Mouse (Mus musculus): Measurements from ENCODE around the gene Cisd1. TPM values are rescaled to one million over a fixed set of nuclear protein-coding genes. Genes with fewer than 3 reads are reported as not detected.

Gene Cisd1
- polyA plus RNA-seq, 1 experiment from 2014 or later: 129 TPM

- 9% methylated on average over 13 of the region's 13 CpGs for WGBS
- ATAC-seq (replicated peaks; ENCODE audit: low FRiP score) (no peak), DNase-seq (ENCODE audit: low spot score) (no peak)
- H3K4me2 ChIP-seq: peak overlapping the region; percentile 90
- H3K27me3 ChIP-seq (replicated peaks; ENCODE audit: control insufficient read depth, insufficient read depth, low read length): no peaks in the 10 kb centered on the region
- H3K9ac ChIP-seq (ENCODE audit: low read depth, low read length): peak overlapping the region; percentile 86
- peaks cover 3% of the 10 kb centered on the region; the same call in 1 of the 2 replicates for H3K36me3 ChIP-seq (ENCODE audit: control insufficient read depth, insufficient read depth, low read length)
- H3K9me3 ChIP-seq (ENCODE audit: control insufficient read depth, low read length): no peaks in the 10 kb centered on the region
- peak overlapping the region; percentile 83 for H3K4me3 ChIP-seq (ENCODE audit: low read depth, low read length)
- peaks cover 34% of the 10 kb centered on the region for H3K4me1 ChIP-seq (replicated peaks; ENCODE audit: control insufficient read depth, insufficient read depth, low read length)
- H3K27ac ChIP-seq (ENCODE audit: low read depth, low read length): peak overlapping the region; percentile 93
Measured at GRCm38 (mm10) chr10:71346722-71347508, 2.2 kb upstream of the Cisd1 start.

DNA sequence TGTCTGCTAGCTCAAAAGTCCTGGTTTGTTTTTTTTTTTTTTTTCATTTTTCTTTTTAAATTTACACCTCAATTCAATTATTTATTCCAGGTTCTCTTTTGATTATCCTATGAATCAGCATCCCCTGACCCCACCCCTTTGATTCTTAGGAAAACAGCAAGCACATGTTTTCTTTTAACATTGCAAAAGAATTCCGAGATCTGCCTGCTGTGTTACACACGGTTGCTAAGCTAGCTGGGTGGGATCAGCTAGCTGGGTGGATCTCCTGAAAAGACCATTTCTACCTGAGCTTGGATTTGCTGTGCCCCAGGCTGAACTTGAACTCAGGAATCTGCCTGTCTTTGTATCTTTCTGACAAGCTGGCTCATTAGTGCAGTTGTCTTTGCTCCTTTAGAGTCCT is 1.4 kb upstream of the Cisd1 start:
- H3K4me2 ChIP-seq: peak overlapping the region; percentile 90; the same call in 1 of the 2 replicates
- peak overlapping the region; percentile 93 for H3K27ac ChIP-seq (ENCODE audit: low read depth, low read length)
- ATAC-seq (replicated peaks; ENCODE audit: low FRiP score): no peak

GRCm38 (mm10) chr10:71343567-71344265 is 1.0 kb downstream of the Cisd1 start:
- Histone ChIP-seq H3K27me3 (replicated peaks; ENCODE audit: control insufficient read depth, insufficient read depth, low read length) (no peaks in the 10 kb centered on the region), H3K27ac (ENCODE audit: low read depth, low read length) (no peak overlapping the region), H3K4me2 (peak overlapping the region; percentile 72), H3K4me3 (ENCODE audit: low read depth, low read length) (peak overlapping the region; percentile 73), H3K9me3 (ENCODE audit: control insufficient read depth, low read length) (no peaks in the 10 kb centered on the region), H3K9ac (ENCODE audit: low read depth, low read length) (peak overlapping the region; percentile 81), H3K36me3 (ENCODE audit: control insufficient read depth, insufficient read depth, low read length) (no peaks in the 10 kb centered on the region; the same call in 1 of the 2 replicates), H3K4me1 (replicated peaks; ENCODE audit: control insufficient read depth, insufficient read depth, low read length) (peaks cover 31% of the 10 kb centered on the region)
- ATAC-seq (replicated peaks; ENCODE audit: low FRiP score) (no peak), DNase-seq (ENCODE audit: low spot score) (no peak)
- 23% methylated on average over 14 of the region's 14 CpGs for WGBS

More for the DNA sequence above, 1.4 kb upstream of the Cisd1 start:
- DNase-seq (ENCODE audit: low spot score): no peak
- Histone ChIP-seq H3K9ac (ENCODE audit: low read depth, low read length) (peak overlapping the region; percentile 55; the same call in 1 of the 2 replicates), H3K27me3 (replicated peaks; ENCODE audit: control insufficient read depth, insufficient read depth, low read length) (no peaks in the 10 kb centered on the region), H3K4me3 (ENCODE audit: low read depth, low read length) (no peak overlapping the region), H3K36me3 (ENCODE audit: control insufficient read depth, insufficient read depth, low read length) (peaks cover 3% of the 10 kb centered on the region; the same call in 1 of the 2 replicates), H3K4me1 (replicated peaks; ENCODE audit: control insufficient read depth, insufficient read depth, low read length) (peaks cover 34% of the 10 kb centered on the region), H3K9me3 (ENCODE audit: control insufficient read depth, low read length) (no peaks in the 10 kb centered on the region)
- WGBS: 69% methylated on average over 2 of the region's 2 CpGs

DNA sequence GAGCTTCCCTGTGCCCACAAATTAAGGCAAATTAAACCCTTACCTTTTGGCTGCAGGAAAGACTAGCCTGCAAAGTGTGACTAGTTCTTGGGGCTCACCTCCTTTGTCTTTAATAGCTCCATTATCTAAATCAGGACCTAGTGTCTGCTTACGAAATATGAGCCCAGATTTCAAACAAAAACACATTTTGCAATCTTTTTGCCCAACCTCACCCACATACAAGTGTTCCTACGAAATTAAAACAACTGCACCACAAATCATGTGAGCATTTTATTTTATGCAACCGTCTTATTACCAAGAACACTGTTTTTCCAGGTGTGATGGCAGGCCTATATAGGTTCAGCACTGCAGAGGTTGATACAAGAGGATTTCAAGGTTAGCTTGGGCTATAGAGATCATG is 1.6 kb downstream of the Cisd1 start:
- 79% methylated on average over 3 of the region's 3 CpGs for WGBS
- H3K36me3 ChIP-seq (ENCODE audit: control insufficient read depth, insufficient read depth, low read length): no peaks in the 10 kb centered on the region; the same call in 1 of the 2 replicates
- ATAC-seq (replicated peaks; ENCODE audit: low FRiP score) (no peak), DNase-seq (ENCODE audit: low spot score) (no peak)
- peak overlapping the region; percentile 72 for H3K4me2 ChIP-seq
- H3K9ac ChIP-seq (ENCODE audit: low read depth, low read length): no peak overlapping the region
- H3K4me1 ChIP-seq (replicated peaks; ENCODE audit: control insufficient read depth, insufficient read depth, low read length): peaks cover 32% of the 10 kb centered on the region
- no peaks in the 10 kb centered on the region for H3K9me3 ChIP-seq (ENCODE audit: control insufficient read depth, low read length)
- H3K27me3 ChIP-seq (replicated peaks; ENCODE audit: control insufficient read depth, insufficient read depth, low read length): no peaks in the 10 kb centered on the region
- no peak overlapping the region; the same call in 1 of the 2 replicates for H3K4me3 ChIP-seq (ENCODE audit: low read depth, low read length)
- H3K27ac ChIP-seq (ENCODE audit: low read depth, low read length): no peak overlapping the region

- no peak overlapping the region for H3K4me3 ChIP-seq (ENCODE audit: low read depth, low read length)
- no peak overlapping the region for H3K4me2 ChIP-seq
- no peak overlapping the region for H3K27ac ChIP-seq (ENCODE audit: low read depth, low read length)
- 87% methylated on average over 7 of the region's 7 CpGs for WGBS
- H3K9ac ChIP-seq (ENCODE audit: low read depth, low read length): no peak overlapping the region
- no peaks in the 10 kb centered on the region for H3K27me3 ChIP-seq (replicated peaks; ENCODE audit: control insufficient read depth, insufficient read depth, low read length)
- no peak for DNase-seq (ENCODE audit: low spot score)
- ATAC-seq (replicated peaks; ENCODE audit: low FRiP score): no peak
- H3K4me1 ChIP-seq (replicated peaks; ENCODE audit: control insufficient read depth, insufficient read depth, low read length): peaks cover 32% of the 10 kb centered on the region
- no peaks in the 10 kb centered on the region for H3K9me3 ChIP-seq (ENCODE audit: control insufficient read depth, low read length)
- H3K36me3 ChIP-seq (ENCODE audit: control insufficient read depth, insufficient read depth, low read length): no peaks in the 10 kb centered on the region; the same call in 1 of the 2 replicates
Measured at GRCm38 (mm10) chr10:71342030-71342805, 2.5 kb downstream of the Cisd1 start.

GRCm38 (mm10) chr10:71341290-71341689 is 3.5 kb downstream of the Cisd1 start:
- Histone ChIP-seq H3K27me3 (replicated peaks; ENCODE audit: control insufficient read depth, insufficient read depth, low read length) (no peaks in the 10 kb centered on the region), H3K36me3 (ENCODE audit: control insufficient read depth, insufficient read depth, low read length) (no peaks in the 10 kb centered on the region; the same call in 1 of the 2 replicates), H3K4me1 (replicated peaks; ENCODE audit: control insufficient read depth, insufficient read depth, low read length) (peaks cover 28% of the 10 kb centered on the region), H3K4me2 (no peak overlapping the region), H3K4me3 (ENCODE audit: low read depth, low read length) (no peak overlapping the region), H3K9ac (ENCODE audit: low read depth, low read length) (no peak overlapping the region), H3K27ac (ENCODE audit: low read depth, low read length) (no peak overlapping the region), H3K9me3 (ENCODE audit: control insufficient read depth, low read length) (no peaks in the 10 kb centered on the region)
- 96% methylated on average over 9 of the region's 9 CpGs for WGBS
- ATAC-seq (replicated peaks; ENCODE audit: low FRiP score) (no peak), DNase-seq (ENCODE audit: low spot score) (no peak)

DNA sequence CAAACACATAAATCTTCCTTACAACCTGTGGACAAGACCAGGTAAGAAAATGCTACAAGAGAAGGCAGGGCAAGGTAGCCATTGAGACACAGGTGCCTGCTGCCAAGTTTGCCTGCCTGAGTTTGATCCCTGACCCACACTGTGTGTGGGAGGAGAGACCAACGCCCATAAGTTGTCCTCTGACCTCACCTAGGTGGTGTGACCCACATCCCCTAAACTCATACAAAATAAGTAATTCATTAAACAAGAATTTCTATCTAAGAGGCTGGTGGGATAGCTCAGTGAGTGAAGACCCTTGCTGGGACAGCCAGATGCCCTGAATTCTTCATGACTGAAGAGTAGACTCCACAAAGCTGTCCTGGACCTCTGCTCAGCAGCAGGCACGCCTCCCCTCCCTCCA is 4.6 kb downstream of the Cisd1 start:
- Histone ChIP-seq H3K4me3 (ENCODE audit: low read depth, low read length) (no peak overlapping the region), H3K36me3 (ENCODE audit: control insufficient read depth, insufficient read depth, low read length) (peaks cover 3% of the 10 kb centered on the region; the same call in 1 of the 2 replicates), H3K27ac (ENCODE audit: low read depth, low read length) (no peak overlapping the region), H3K9me3 (ENCODE audit: control insufficient read depth, low read length) (no peaks in the 10 kb centered on the region), H3K4me1 (replicated peaks; ENCODE audit: control insufficient read depth, insufficient read depth, low read length) (peaks cover 23% of the 10 kb centered on the region), H3K9ac (ENCODE audit: low read depth, low read length) (no peak overlapping the region), H3K4me2 (no peak overlapping the region), H3K27me3 (replicated peaks; ENCODE audit: control insufficient read depth, insufficient read depth, low read length) (no peaks in the 10 kb centered on the region)
- 93% methylated on average over 2 of the region's 2 CpGs for WGBS
- no peak for ATAC-seq (replicated peaks; ENCODE audit: low FRiP score)
- no peak for DNase-seq (ENCODE audit: low spot score)

- 43% methylated on average over 4 of the region's 4 CpGs for WGBS
- no peak overlapping the region for H3K4me3 ChIP-seq (ENCODE audit: low read depth, low read length)
- H3K9me3 ChIP-seq (ENCODE audit: control insufficient read depth, low read length): no peaks in the 10 kb centered on the region
- H3K9ac ChIP-seq (ENCODE audit: low read depth, low read length): no peak overlapping the region
- H3K27me3 ChIP-seq (replicated peaks; ENCODE audit: control insufficient read depth, insufficient read depth, low read length): no peaks in the 10 kb centered on the region
- H3K4me2 ChIP-seq: peak overlapping the region; percentile 28
- DNase-seq (ENCODE audit: low spot score) (no peak), ATAC-seq (replicated peaks; ENCODE audit: low FRiP score) (no peak)
- H3K4me1 ChIP-seq (replicated peaks; ENCODE audit: control insufficient read depth, insufficient read depth, low read length): peaks cover 22% of the 10 kb centered on the region
- H3K27ac ChIP-seq (ENCODE audit: low read depth, low read length): no peak overlapping the region
- peaks cover 6% of the 10 kb centered on the region; the same call in 1 of the 2 replicates for H3K36me3 ChIP-seq (ENCODE audit: control insufficient read depth, insufficient read depth, low read length)
Measured at GRCm38 (mm10) chr10:71339463-71339862, 5.3 kb downstream of the Cisd1 start.
